Mouse (Mus musculus): ENCODE measurements at regions not wholly inside any gene's neighbourhood (a gene's known extent, or its start where the extent isn't known, plus 50 kb on each side); places are given as distances from the start of the nearest gene placed in this dataset.

DNA sequence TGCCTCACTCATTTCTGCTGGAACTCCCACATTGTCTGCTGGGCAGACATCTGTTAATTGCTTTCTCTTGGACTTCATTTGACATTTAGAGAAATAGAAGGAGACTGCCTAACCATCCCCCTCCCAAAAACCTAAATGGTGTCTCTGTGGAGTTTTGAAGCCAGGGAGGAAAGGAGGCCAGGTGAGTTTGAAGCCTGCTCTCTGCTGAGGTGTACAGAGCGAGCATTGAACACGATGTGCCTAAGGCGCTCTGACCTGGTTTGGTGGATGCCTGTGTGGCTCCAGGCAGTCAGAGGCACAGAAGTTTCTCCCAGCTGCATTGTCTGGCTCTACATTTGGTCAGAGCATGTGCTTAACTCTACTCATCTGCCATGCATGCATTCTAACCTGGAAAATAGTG is 302.6 kb upstream of the Camk1g start:
- no peak for DNase-seq

DNA sequence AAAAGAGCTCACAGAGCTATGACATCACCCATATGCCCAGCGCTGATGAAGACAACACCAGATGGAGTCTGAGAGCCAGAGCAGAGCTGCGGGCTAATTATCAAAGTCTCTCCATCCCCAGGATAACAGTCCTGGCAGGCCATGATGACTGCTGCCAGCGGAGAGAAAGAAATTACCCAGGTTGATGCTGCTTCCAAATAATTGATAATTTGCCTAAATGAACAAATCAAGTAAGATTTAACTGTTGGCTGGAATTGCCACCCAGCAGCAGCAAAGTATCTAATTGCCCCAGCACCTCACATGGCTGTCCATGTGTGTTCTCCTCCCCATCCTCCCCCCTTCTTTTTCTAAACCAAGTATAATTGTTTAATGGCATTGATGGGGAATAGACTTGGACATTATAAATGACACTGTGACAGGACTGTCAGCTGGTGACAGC is 301.7 kb upstream of the Camk1g start:
- no peak for DNase-seq

DNA sequence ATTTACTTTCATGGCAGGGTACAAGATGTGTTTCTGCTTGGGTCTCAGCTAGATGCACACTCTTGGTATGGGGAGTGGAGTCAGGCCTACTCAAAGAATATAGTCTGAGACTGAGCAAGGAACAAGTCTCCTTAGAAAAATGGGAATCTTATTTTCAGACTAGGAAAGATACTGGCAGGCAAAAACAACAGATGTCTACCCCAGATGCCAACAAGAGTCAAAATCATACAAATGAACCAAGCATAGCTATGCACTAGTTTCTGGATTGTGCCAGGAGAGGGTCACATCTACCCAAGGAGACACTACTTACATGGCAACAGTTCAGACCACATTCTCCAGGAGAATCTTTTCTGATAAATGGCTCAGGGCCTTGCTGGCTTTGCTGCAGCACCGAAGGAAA is 300.9 kb upstream of the Camk1g start:
- no peak for DNase-seq

DNA sequence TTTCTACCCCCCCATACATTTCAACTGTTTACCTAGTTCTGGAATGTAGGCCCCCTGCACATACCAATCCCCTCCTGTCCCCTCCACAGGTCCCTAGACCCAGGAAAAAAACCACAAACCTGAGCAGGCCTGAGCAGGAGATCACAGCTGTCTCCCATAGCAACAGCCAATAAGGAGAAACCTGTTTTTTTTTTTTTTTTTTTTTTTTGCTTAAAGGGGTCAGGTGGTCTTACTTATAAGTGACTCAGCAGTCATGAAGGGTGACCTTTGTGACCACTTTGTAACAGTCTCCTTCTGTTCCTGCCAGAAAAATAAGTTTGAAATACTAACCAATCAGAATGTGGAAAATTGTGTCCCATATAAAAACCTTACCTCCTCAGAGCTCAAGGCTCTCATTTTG is 299.9 kb upstream of the Camk1g start:
- DNase-seq, result no peak

DNA sequence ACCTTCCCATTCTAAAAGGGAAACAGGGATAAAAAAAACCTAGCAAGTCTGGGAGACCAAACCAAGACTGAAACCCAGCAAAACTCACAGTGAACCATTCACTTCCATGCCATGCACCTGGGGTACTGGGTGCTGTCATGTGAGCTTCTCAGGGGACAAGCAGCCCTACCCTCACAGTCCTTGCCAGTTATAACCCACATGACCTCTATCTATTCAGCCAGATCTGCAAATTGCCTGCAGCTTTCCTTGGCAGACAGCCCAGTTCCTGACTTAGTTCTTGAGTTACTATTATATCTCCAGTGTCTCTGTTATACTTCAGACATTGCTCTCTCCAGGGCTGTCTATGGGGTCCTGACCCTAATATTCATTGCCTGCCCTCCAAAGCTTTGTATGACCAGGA is 298.7 kb upstream of the Camk1g start:
- no peak for DNase-seq

DNA sequence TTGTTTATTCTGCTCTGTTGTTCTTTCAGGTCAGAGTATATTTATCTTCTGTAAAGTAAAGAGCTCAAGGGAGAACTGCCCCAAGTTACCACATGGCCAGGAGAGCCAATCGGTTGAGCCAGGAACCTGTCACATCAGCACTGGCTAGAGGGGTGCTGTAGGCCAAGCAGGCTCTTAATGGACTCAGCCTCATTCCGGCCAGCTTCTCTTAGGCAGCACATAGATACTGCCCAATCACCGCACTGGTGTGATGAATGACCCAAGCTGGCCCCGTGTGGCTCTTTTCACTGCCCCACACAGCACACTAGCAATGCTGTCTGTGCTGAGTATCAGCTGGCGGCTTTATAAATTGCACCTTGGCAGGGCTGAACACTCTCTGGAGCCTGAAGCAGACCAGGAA is 295.8 kb upstream of the Camk1g start:
- DNase-seq, result no peak

DNA sequence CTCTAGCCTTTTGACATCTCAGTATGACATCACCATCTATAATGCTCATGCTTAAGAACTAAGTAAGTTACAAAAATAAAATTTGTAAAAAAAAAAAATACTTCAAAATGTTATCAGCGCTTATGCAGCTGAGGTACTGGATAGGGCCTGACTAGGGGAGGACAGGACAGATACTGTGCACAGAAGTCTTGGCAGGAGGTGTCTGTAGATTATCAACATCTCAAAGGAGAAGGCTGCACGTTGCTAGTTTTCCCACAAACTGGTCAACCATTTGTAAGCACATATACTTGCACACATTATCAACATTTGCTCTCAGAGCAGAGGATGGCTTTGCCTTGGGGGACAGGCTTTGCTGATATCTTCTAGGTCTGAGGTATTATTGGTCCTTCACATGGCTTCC is 294.5 kb upstream of the Camk1g start:
- DNase-seq, result no peak

DNA sequence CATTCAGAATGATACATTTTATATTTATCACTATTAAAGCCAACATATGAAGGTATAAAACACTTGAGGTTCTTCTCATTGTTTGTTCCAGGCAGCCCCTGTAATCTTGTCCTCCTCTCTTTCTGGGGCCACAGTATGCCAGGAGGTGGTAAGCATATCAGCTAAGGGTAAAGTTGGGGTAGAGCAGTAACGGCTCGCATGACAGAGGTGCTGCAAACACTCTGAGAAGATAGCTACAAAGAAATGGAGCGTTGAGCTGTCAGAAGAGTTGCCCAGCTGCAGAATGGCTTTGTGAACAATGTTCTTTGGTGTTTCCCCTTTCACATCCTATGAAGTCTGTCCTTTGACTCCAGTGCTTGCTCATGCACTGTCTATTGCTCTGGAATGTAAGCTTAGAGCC is 293.5 kb upstream of the Camk1g start:
- no peak for DNase-seq

DNA sequence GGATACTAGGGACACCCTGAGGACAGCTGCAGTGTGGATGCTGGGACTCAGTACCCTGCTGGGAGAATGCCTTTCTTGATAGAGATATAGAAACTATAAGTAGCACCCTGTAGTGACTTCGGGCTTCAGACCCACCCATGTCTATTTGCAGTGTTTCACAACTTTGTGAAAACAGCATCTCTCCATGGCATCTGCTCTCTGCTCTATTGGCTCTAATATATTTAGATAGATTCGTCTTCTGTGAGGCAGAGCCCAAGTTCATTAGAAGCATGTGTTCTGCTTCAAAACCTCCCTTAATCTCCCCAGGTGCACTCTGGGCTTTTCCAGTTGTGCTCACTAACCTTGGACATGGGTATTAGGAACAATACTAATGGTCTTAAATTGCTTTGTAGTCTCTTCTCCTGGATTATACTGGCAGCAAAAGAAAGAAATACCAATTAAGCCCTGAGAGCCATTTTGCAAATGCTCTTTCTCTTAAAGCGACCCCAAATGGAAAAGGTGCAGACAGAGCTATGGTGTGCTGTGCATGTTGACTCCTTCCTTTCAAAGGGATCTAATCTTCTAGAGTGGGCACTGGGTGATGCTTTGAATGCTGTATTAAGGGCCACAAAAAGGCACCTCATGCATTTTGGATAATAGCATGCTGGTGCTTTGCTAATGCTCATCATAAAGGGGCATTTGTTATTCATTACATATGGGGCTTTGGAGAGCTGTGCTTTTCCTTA is 292.2 kb upstream of the Camk1g start:
- no peak for DNase-seq

DNA sequence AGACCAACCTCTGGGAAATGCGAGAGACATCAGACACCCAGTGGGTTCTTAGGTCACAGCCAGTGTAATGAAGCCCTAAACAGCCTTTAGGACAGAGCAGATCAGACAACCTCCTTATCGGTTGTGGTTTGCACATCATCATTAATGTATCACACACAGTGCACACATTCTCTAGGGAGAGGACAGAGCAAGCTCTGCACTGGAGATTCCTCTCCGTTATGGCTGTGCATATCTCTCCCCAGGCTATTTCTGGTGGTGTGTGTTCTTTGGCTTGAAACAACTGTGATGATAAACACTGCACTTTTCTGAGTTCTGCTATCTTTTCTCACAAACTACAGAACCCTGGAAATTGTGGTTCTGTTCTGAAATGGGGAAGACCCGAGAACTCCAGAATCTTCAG is 291.3 kb upstream of the Camk1g start:
- DNase-seq, result no peak

DNA sequence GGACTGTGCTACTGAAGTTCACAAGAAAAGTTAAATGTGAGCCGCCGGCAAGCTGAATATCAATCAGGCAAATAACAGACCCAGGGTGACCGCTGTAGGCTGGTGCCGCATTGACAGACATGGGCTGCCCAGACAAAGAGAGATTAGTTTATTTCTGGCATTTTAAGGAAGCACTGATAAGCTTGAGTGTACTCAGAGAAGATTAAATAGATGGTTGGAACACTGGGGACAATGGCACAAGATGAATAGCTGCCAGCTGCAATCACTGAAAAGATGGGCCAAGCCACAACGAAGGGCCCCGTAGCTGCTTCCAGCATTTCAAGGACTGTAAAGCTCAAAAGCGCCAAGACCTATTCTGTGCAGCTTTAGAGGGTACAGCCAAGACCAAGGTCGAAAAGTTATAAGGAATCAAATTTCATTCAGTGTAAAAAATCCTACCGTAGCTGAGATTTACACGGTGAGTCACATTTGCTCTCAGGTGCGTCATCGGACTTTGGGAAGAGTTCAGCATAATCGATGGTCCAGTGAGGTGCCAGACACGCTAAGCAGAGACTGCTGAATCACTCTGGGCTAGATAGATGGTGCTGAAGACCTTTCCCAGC is 285.1 kb upstream of the Camk1g start:
- DNase-seq, result no peak

DNA sequence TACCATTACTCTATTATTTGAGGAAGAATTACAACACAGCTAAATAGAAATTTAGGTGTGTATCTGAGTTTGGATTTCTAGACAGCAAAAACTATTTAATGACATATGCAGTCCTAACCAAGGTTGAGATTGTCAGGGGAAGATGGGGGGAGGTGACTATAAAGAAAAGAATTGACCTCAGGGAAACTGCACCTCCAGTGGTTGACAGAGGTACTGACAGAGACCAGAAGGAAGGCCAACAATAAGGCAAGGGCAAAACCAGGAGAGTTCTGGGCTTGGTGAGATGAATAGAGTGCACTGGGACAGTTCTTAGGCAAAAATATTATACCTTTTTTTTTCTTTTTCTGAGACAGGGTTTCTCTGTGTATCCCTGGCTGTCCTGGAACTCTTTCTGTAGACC is 280.2 kb upstream of the Camk1g start:
- peak; percentile 5 for DNase-seq

DNA sequence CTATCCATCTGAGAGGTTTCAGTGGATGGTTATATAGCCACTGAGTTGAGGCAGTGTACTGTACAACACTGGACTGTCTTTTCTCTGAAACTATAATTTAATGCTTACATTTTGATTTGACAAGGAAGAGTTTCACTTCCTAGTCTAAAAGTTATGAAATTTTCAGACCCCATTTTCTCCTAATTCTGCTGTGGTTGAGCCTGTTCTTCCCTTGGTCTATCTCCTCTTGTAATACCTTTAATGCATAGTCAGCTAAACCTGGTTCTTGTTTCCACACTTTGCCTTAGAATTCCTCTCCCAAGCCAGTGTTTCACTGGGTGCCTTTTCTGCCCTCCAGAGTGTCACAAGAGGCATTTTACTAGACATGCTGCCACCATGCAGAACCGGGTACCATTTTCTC is 279.3 kb upstream of the Camk1g start:
- DNase-seq, result no peak

DNA sequence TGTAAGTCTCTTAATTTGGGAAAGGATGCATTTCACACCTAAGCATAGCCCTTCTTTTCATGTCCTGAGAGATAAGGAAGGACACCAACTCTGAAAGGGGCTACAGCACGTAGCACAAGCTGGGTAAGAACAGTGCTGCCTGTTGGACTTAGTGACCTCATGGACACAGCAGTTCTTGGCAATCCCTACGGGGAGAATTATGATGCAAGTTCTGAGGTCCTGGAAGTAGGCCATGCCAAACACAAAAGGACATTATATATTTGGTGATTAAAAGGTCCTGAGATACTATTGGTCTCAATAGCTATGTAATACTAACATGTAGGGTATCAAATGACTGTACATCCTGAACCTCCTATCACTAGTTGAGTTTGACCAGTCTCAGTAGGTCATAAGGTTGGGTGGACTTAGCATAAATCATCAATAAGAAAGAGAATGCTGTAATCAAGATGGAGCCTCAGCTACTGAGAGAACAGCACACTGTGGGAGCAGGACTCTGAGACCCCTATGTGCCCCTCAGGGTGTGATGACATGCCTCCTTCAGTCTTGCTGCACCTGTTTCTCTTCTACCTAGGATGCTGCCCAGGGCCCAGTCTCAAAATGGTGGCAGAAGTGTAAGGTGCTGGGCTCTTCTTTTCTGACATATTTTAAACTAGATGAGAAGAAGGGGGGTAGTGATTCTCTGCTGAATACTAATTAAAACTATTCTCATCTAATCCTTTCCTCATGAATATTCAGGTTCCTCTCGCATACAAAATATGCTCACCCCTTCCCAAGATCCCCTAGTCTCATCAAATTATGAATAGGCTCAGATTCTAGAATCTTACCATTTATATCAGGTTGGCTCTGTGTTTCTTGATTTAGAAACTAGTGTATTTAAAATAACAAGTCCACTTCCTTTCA is 277.5 kb upstream of the Camk1g start:
- DNase-seq, result no peak

DNA sequence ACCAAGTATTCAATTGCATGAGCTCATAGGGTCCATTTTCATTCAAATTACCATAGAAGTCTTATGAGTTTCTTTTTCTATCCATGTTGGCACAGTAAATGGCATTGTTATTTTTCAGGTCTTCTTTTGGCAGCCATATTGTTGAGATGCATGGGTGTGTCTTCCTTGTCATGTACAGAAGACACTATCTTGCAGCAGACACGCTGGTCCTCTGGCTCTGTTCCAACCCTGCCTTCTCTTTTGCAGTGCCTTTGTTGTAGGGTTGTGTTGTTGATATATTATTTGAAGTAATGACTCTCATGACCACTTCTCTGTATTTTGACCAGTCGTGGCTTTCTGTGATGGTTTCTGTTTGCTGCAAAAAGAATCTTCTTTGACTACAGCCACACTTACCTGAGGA is 274.4 kb upstream of the Camk1g start:
- no peak for DNase-seq

DNA sequence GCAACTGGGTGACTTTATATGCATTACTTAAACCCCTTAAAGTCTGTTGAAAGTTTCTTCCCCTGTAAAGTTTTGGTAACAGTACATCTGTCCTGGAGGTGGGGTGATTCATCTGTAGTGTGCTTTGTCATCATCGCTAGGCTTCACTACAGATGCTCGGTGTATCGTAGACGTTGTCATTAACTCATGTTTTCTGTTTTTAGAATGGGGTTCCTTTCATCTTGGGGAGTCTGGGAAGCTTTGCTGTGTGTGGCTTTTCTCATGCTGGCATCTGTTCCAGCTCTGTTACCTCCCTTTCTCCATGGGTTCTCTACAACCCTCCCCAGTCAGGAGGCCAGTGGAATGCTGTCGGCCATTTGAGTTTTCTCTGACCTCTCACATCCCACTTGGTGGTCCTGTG is 266.4 kb upstream of the Camk1g start:
- DNase-seq, result no peak

DNA sequence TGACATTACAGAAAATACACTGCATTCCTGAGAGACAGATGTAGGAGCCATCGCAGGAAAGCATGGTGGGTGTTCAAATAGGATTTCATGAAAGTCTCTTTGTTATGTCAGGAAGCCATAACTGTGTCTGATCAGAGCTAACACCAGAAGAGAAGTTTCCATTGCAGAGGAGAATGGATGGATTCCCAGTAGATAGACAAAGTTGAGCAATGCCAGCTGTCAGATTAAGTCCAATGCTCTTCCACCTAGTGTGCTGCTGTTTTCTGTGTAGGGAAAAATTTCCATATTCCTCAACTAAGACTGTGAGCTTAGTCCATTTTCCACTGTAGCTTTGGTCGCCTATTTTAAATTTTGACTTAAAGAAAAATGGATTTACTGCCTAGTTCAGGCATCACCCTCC is 262.0 kb upstream of the Camk1g start:
- DNase-seq, result no peak

DNA sequence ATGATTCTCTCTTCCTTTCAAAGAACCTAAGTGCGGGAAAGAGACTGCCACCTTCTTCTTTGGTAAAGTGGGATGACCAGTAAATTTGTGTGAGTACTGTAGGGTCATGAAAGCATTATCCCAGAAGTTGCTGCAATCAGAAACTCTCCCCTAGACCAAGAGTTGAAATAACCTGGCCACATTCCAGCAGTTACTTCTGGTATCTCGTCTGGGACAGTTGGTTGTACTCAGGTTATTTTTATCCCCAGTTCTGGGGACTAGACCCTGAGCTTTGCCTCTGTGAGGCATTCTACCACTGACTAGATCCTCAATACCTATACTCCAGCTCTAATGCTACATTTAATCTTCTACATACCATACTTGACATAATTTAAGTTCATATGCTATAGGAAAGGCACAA is 259.8 kb upstream of the Camk1g start:
- DNase-seq, result no peak

DNA sequence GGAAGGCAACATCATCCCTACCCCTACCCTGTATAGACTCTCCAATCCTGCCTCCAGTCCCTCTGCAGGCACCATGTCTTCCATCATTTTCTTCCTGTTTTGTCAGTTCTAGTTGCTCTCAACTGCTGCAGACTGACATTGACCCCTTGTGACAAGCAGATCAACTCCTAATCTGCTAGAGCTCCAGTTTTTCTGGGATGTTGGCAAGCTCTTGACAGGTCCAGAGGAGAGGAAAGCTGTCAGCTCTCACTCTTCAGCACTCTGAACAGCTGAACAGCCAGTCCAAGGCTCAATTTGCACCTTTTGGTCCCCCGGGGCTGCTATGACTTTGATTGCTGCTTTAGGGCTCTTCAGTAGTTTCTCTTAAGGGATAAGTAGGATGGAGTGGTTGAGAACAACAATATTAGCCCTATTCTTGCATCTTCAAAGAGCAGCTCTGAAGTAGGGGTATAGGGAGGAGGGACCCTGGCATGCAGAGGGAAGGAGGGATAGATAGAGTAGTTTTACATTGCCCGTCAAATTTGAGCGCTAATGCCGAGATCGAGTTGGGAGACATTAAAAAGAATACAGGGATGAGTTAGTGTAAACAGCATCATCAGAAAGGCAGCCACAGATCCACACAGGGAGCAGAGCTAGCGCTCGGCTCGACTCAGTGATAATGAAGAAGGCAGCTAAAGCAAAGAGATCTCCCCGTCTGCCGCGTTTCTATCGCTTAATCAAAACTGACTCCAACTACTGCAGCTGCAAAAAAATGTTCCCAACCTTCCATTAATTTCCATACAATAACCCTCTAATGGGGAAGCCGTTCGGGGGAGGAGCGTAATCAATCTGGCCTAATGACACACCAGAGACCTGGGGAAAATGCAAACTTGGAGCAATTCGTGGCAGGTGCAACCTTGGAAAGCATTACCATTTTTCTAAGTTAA is 257.1 kb upstream of the Camk1g start:
- DNase-seq, result no peak

DNA sequence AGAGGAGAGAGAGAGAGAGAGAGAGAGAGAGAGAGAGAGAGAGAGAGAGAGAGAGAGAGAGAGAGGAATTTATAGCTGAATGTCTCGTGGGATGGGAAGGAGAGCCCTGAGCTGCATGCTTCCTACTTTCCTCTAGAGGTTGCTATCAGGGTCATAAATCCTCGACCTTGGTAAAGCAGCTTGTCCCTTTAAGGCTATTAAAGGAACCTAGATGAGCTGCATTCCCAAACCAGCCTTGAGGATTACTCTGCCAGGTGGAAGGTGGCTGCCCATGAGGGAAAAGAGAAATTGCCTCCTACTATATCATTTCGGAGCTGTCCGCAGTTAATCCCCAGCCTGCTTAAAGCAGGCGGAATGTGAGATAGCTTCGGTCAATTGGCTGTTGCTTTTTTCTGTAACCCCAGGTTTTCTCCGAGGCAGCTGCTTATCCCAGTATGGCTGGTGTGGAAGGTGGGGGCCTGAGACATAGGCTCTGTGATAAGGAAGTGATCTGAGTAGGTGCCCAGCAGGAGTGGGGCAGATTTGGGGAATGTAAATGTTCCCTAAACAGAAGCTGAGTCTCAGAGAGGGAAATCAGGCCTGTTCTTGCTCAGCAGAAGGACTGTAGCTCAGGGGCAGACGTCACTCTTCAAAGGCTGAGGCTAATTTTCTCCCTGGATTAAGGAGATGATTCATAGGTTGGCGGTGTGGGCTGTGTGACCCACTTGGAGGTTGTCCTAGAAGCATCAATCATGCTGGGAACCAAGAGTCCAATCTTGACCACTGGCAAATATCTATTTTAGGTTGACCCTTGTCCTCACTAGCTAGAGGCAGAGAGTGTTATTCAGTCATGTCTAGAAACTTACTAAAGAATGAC is 255.2 kb upstream of the Camk1g start:
- no peak for DNase-seq

DNA sequence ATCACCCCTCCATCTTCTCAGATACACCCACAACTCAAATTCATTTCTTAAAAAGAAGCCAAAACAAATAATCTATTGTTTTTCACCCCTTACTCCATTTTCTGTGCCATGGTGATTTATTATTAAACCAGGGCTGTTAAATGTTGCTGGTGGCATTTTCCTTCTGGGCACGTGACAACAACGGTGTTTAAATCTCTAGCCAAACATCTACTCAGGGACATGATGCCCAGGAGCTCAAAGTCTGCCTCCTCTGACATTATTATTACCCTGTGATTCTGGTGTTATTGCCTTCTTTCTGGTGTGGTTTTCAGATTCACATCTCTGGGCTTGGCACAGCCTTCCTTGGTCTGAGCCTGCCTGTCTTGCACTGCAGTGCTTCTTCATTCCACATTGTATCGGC is 253.5 kb upstream of the Camk1g start:
- DNase-seq, result no peak

DNA sequence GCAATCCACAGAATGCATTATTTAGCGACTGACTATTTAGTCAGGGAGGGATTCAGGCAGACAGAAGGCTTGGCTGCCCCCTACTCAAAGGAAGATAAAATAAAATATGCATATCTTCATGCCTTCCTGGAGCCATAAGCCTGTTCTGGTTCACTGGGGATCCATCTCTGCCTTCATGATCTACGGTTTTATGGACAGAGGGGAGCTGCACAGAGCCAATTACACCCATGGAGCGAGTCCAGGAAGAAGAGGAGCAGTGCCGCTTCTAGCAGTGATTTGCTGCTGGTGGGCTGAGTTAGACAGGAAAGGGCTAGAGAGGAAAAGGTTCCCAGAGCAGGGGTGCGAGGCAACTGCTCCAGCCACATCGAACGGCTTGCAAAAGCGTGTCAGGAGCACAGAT is 248.2 kb upstream of the Camk1g start:
- DNase-seq, result peak; percentile 12
